Comparison of ENCODE assay signal across 20 mouse cellular contexts in genomic region chr10:121459124-121459853, GRCm38 (mm10). TPM values are rescaled to one million over a fixed set of nuclear protein-coding genes. Genes with fewer than 3 reads are reported as not detected.
DNase-seq lines count a peak whose midpoint lies in the region; ATAC-seq and TF ChIP-seq lines count a peak whose summit lies in the region.
"Had no signal": no experiment of that assay in that cellular context is flagged by ENCODE, and none has a peak within 500 bp of the region (broad histone marks: within the 10 kb centered on the region; RNA-seq: fewer than 3 reads in every experiment).

No protein-coding gene starts in this region.

- no peak for ATAC-seq in intestine, embryonic 16.5 days
- no peak for ATAC-seq in intestine, embryonic 15.5 days
- ATAC-seq in forebrain, embryonic 14.5 days: 0 out of 2 replicates have a peak, but pooled peaks have one; percentile 16
- ATAC-seq in limb, embryonic 14.5 days (ENCODE audit: low FRiP score, low read depth): no peak

- H3K4me3 ChIP-seq in intestine, embryonic 16.5 days (ENCODE audit: low read length): no peak overlapping the region
- no peak overlapping the region for H3K4me3 ChIP-seq in intestine, embryonic 15.5 days (replicated peaks)
- H3K4me3 ChIP-seq in forebrain, embryonic 14.5 days (ENCODE audit: low read depth, low read length): no peak overlapping the region
- no peak overlapping the region for H3K4me3 ChIP-seq in limb, embryonic 14.5 days (replicated peaks; ENCODE audit: low read length)
- H3K4me3 ChIP-seq: heart, embryonic 10.5 days; neural tube, embryonic 12.5 days had no signal

- H3K27ac ChIP-seq in intestine, embryonic 16.5 days (ENCODE audit: low read length): peak overlapping the region; percentile 15; the same call in 1 of the 2 replicates
- no peak overlapping the region; the same call in 1 of the 2 replicates for H3K27ac ChIP-seq in intestine, embryonic 15.5 days
- H3K27ac ChIP-seq in forebrain, embryonic 14.5 days (ENCODE audit: low read depth, low read length): no peak overlapping the region
- H3K27ac ChIP-seq in limb, embryonic 14.5 days (replicated peaks; ENCODE audit: low read depth, low read length): no peak overlapping the region
- H3K27ac ChIP-seq: heart, embryonic 10.5 days; neural tube, embryonic 12.5 days; stomach, postnatal 0 days had no signal

- no peaks in the 10 kb centered on the region for H3K27me3 ChIP-seq in intestine, embryonic 16.5 days (replicated peaks; ENCODE audit: control insufficient read depth, insufficient read depth, low read length)
- H3K27me3 ChIP-seq in intestine, embryonic 15.5 days (replicated peaks): no peaks in the 10 kb centered on the region
- no peaks in the 10 kb centered on the region for H3K27me3 ChIP-seq in forebrain, embryonic 14.5 days (replicated peaks; ENCODE audit: control insufficient read depth, insufficient read depth, low read length)
- no peaks in the 10 kb centered on the region for H3K27me3 ChIP-seq in limb, embryonic 14.5 days (ENCODE audit: control insufficient read depth, insufficient read depth, low read length)
- H3K27me3 ChIP-seq: neural tube, embryonic 12.5 days had no signal

- no peak overlapping the region for H3K4me2 ChIP-seq in intestine, embryonic 16.5 days (ENCODE audit: low read depth, low read length)
- H3K4me2 ChIP-seq in intestine, embryonic 15.5 days (replicated peaks): no peak overlapping the region
- no peak overlapping the region for H3K4me2 ChIP-seq in forebrain, embryonic 14.5 days (ENCODE audit: low read length)
- peak overlapping the region; percentile 15; the same call in 1 of the 2 replicates for H3K4me2 ChIP-seq in limb, embryonic 14.5 days (replicated peaks; ENCODE audit: low read depth, low read length, severe bottlenecking)
- H3K4me2 ChIP-seq: neural tube, embryonic 12.5 days had no signal

- TF ChIP-seq POLR2A in brain, embryonic 14.5 days (IDR thresholded peaks at IDR 0.05; ENCODE audit: borderline replicate concordance, extremely low read depth, insufficient read depth, insufficient read length, poor library complexity, severe bottlenecking): no peak
- TF ChIP-seq POLR2A in limb, embryonic 14.5 days (IDR thresholded peaks at IDR 0.05; ENCODE audit: borderline replicate concordance, extremely low read depth, insufficient read depth, insufficient read length): no peak

- WGBS in intestine, embryonic 16.5 days: 67% methylated on average over 19 of the region's 19 CpGs
- 72% methylated on average over 19 of the region's 19 CpGs for WGBS in intestine, embryonic 15.5 days
- WGBS in forebrain, embryonic 14.5 days: 44% methylated on average over 19 of the region's 19 CpGs
- 36% methylated on average over 19 of the region's 19 CpGs for WGBS in limb, embryonic 14.5 days

- DNase-seq in brain, embryonic 14.5 days (ENCODE audit: low read depth): peak; percentile 65
- DNase-seq in forebrain, embryonic 14.5 days (ENCODE audit: low spot score): peak; percentile 54
- no peak for DNase-seq in limb, embryonic 14.5 days (ENCODE audit: low spot score)
- no peak for DNase-seq in left cerebral cortex, adult 18-20 months (ENCODE audit: low spot score in 2 of 2)
- DNase-seq in kidney, adult 11 months: no peak
- DNase-seq in natural killer cell, adult 2 months (ENCODE audit: low spot score in 2 of 2): no peak
- DNase-seq: adrenal gland, postnatal 10 days; cerebellum, postnatal 10 days; gastrocnemius, postnatal 10 days; heart, postnatal 36 days; kidney, postnatal 36 days; lung, postnatal 14 days; retina, postnatal 1 day; spleen, adult 18-20 months; thymus, postnatal 4 days had no signal

- H3K9me3 ChIP-seq in intestine, embryonic 16.5 days (ENCODE audit: control insufficient read depth, low read length): no peaks in the 10 kb centered on the region
- H3K9me3 ChIP-seq in intestine, embryonic 15.5 days: no peaks in the 10 kb centered on the region
- no peaks in the 10 kb centered on the region for H3K9me3 ChIP-seq in forebrain, embryonic 14.5 days (replicated peaks; ENCODE audit: control insufficient read depth, low read length)
- no peaks in the 10 kb centered on the region for H3K9me3 ChIP-seq in limb, embryonic 14.5 days (ENCODE audit: control insufficient read depth, low read length)
- H3K9me3 ChIP-seq: heart, embryonic 10.5 days; neural tube, embryonic 12.5 days had no signal

- no peaks in the 10 kb centered on the region for H3K36me3 ChIP-seq in intestine, embryonic 16.5 days (ENCODE audit: control insufficient read depth, insufficient read depth, low read length)
- H3K36me3 ChIP-seq in intestine, embryonic 15.5 days: no peaks in the 10 kb centered on the region
- H3K36me3 ChIP-seq in forebrain, embryonic 14.5 days (ENCODE audit: control insufficient read depth, insufficient read depth, low read length): no peaks in the 10 kb centered on the region
- 0 out of 2 replicates have a peak, but pooled peaks cover 3% of the 10 kb centered on the region for H3K36me3 ChIP-seq in limb, embryonic 14.5 days (ENCODE audit: control insufficient read depth, insufficient read depth, low read length)
- H3K36me3 ChIP-seq: neural tube, embryonic 12.5 days had no signal

- no peak for TF ChIP-seq CTCF in brain, embryonic 14.5 days (IDR thresholded peaks at IDR 0.05; ENCODE audit: borderline replicate concordance, extremely low read depth, insufficient read depth, insufficient read length)

- peaks cover 49% of the 10 kb centered on the region for H3K4me1 ChIP-seq in intestine, embryonic 16.5 days (ENCODE audit: control insufficient read depth, insufficient read depth, low read length)
- H3K4me1 ChIP-seq in intestine, embryonic 15.5 days (replicated peaks): peaks cover 54% of the 10 kb centered on the region
- H3K4me1 ChIP-seq in forebrain, embryonic 14.5 days (ENCODE audit: control insufficient read depth, insufficient read depth, low read length): peaks cover 17% of the 10 kb centered on the region
- H3K4me1 ChIP-seq in limb, embryonic 14.5 days (ENCODE audit: control insufficient read depth, insufficient read depth, low read length): peaks cover 28% of the 10 kb centered on the region

- H3K9ac ChIP-seq in intestine, embryonic 16.5 days (ENCODE audit: low read depth, low read length): no peak overlapping the region
- H3K9ac ChIP-seq in intestine, embryonic 15.5 days: no peak overlapping the region
- no peak overlapping the region; the same call in 1 of the 2 replicates for H3K9ac ChIP-seq in forebrain, embryonic 14.5 days (ENCODE audit: low read length)
- no peak overlapping the region for H3K9ac ChIP-seq in limb, embryonic 14.5 days (ENCODE audit: low read depth, low read length, severe bottlenecking)
- H3K9ac ChIP-seq: neural tube, embryonic 12.5 days had no signal

RNA-seq across cellular contexts. Expression of gene Rassf3, which starts 16.9 kb away (rescaled TPM):
- 15.7 and 22.2 TPM in 2 replicates for polyA plus RNA-seq in intestine, embryonic 16.5 days (2015; fragmentation: Nextera tagmentation; extraction: Ambion mirVana)
- 23.5 and 26.0 TPM in 2 replicates for polyA plus RNA-seq in intestine, embryonic 15.5 days (2015; fragmentation: Nextera tagmentation; extraction: Ambion mirVana)
- 5.4 and 7.3 TPM in 2 replicates for polyA plus RNA-seq in brain, embryonic 14.5 days (2012; rRNA removed)
- polyA plus RNA-seq in forebrain, embryonic 14.5 days (2014; fragmentation: Nextera tagmentation; extraction: Ambion mirVana): 4.4 and 4.7 TPM in 2 replicates
- 22.3 and 23.2 TPM in 2 replicates for polyA plus RNA-seq in limb, embryonic 14.5 days (2012; rRNA removed)
- 19.4 and 20.7 TPM in 2 replicates for polyA plus RNA-seq in limb, embryonic 14.5 days (2014; fragmentation: Nextera tagmentation; extraction: Ambion mirVana)
- total RNA-seq in left cerebral cortex, adult 18-20 months (2021): 10 to 100 TPM; 39.4 to 49.7 TPM

Comparison
In these comparisons a context has a peak if more than half of its experiments do, and no peak if none do; other contexts are left out.
1. DNase-seq: peak in brain, embryonic 14.5 days (single experiment) and forebrain, embryonic 14.5 days (single experiment); none in limb, embryonic 14.5 days (single experiment), left cerebral cortex, adult 18-20 months (0 of 2), kidney, adult 11 months (single experiment) and natural killer cell, adult 2 months (0 of 2).